Mouse (Mus musculus) C2C12 (cell line): ENCODE data around the gene Chd6.

Source experiments
- CTCF ChIP-seq: IDR thresholded peaks from one replicate; pipeline ENCODE4 v1.5.1; 2011; ENCODE audit not compliant: control insufficient read depth, insufficient read depth, insufficient read length
- MAX ChIP-seq: IDR thresholded peaks from one replicate; pipeline ENCODE4 v1.6.1; 2011; ENCODE audit warnings: mild to moderate bottlenecking, control low read depth
- MYOD1 ChIP-seq: IDR thresholded peaks from one replicate; pipeline ENCODE4 v1.6.1; 2011; ENCODE audit warnings: low read depth; ENCODE audit not compliant: control insufficient read depth, insufficient read length
- MYOG ChIP-seq: IDR thresholded peaks from one replicate; pipeline ENCODE4 v1.6.1; 2011; ENCODE audit not compliant: control insufficient read depth, insufficient read length; ENCODE audit errors: extremely low read depth

GRCm38 (mm10) chr2:161102102-161102501, 6.8 kb downstream of the Chd6 start:
- TF ChIP-seq CTCF, result no peak
- TF ChIP-seq MAX, result no peak
- TF ChIP-seq MYOG, result no peak
- TF ChIP-seq MYOD1, result no peak
